Mouse (Mus musculus) liver, embryonic 14.5 days (tissue): Measurements from ENCODE around the gene Col23a1. TPM values are rescaled to one million over a fixed set of nuclear protein-coding genes. Genes with fewer than 3 reads are reported as not detected.

Experiments
- ATAC-seq: fragments of 200-750 bp; cut with Nextera tagmentation; 2 replicates; pipeline ENCODE4 v1.8.0; 2017; ENCODE audit warnings: moderate number of reproducible peaks, mild to moderate bottlenecking, moderate library complexity; ENCODE audit not compliant: insufficient read depth
- DNase-seq, 3 experiments: peaks; one replicate each; pipeline ENCODE4 v3.0.0-alpha.2; 2012 to 2013; ENCODE audit warnings: low read depth in 3 of 3, low spot score in 3 of 3
- H3K27ac ChIP-seq: fragments of 300-500 bp; sonication (generic); 2 replicates; pipeline ENCODE4 v1.5.1; 2014; ENCODE audit warnings: moderate library complexity, mild to moderate bottlenecking, control low read depth, inconsistent platforms
- H3K27me3 ChIP-seq: fragments of 300-500 bp; sonication (generic); 2 replicates; pipeline ENCODE4 v1.6.1; 2014; ENCODE audit warnings: mild to moderate bottlenecking, low read length, moderate library complexity; ENCODE audit not compliant: control insufficient read depth, insufficient read depth
- H3K36me3 ChIP-seq: fragments of 300-500 bp; sonication (generic); replicated peaks from 2 replicates; pipeline ENCODE4 v1.6.1; 2014; ENCODE audit warnings: low read depth; ENCODE audit not compliant: control insufficient read depth, insufficient read depth
- H3K4me1 ChIP-seq, 2 experiments: fragments of 200-500 bp in 1 of 2; fragments of 300-500 bp in 1 of 2; sonication (generic) in 1 of 2; replicated peaks; 2 replicates each; pipeline ENCODE4 v1.6.1; 2012 to 2014; ENCODE audit warnings: antibody characterized with exemption in 1 of 2, inconsistent platforms in 1 of 2, low read length in 1 of 2; ENCODE audit not compliant: control insufficient read depth in 2 of 2, insufficient read depth in 2 of 2
- H3K4me2 ChIP-seq: fragments of 300-500 bp; sonication (generic); 2 replicates; pipeline ENCODE4 v1.6.1; 2014; ENCODE audit warnings: low read depth, mild to moderate bottlenecking, control low read depth, moderate library complexity
- H3K4me3 ChIP-seq, 2 experiments: fragments of 200-500 bp in 1 of 2; fragments of 300-500 bp in 1 of 2; sonication (generic) in 1 of 2; 2 replicates each; pipeline ENCODE4 v1.5.1; 2012 to 2014; ENCODE audit warnings: low read depth in 2 of 2, low read length in 2 of 2, mild to moderate bottlenecking in 2 of 2, control low read depth in 1 of 2, inconsistent platforms in 1 of 2, moderate library complexity in 1 of 2; ENCODE audit not compliant: insufficient read depth in 1 of 2
- H3K9ac ChIP-seq: fragments of 300-500 bp; sonication (generic); replicated peaks from 2 replicates; pipeline ENCODE4 v1.6.1; 2014; ENCODE audit warnings: mild to moderate bottlenecking, control low read depth, moderate library complexity
- H3K9me3 ChIP-seq: fragments of 300-500 bp; sonication (generic); 2 replicates; pipeline ENCODE4 v1.6.1; 2016; ENCODE audit warnings: low read length, mixed read lengths; ENCODE audit not compliant: control insufficient read depth
- CTCF ChIP-seq: IDR thresholded peaks from 2 replicates; pipeline ENCODE4 v1.5.1; 2016; ENCODE audit warnings: antibody characterized with exemption, low read depth, control low read depth
- EP300 ChIP-seq: IDR thresholded peaks from 2 replicates; pipeline ENCODE4 v1.6.1; 2016; ENCODE audit warnings: antibody characterized with exemption, low read depth
- WGBS: fragments of 180-500 bp; shearing (Covaris S2); extraction: QIAGEN DNeasy Blood & Tissue Kit; methylation state at CpG from one replicate; pipeline ENCODE4 v1.1.7; 2014; ENCODE audit not compliant: insufficient replicate concordance; 5-methylcytosine and 5-hydroxymethylcytosine counted together
- polyA plus RNA-seq, 2 experiments: library from polyadenylated mRNA; depleted of rRNA in 1 of 2; stranded (reverse) in 1 of 2; unstranded in 1 of 2; fragments of >200 nt; fragmentation: Nextera tagmentation in 1 of 2; extraction: Ambion mirVana in 1 of 2; gene quantifications; 2 replicates each; pipeline versions ENCODE4 v1.2.1 to v1.2.3; 2012 to 2014

Gene Col23a1
- polyA plus RNA-seq, 2 experiments, result 0.11 to 0.19 TPM

DNA sequence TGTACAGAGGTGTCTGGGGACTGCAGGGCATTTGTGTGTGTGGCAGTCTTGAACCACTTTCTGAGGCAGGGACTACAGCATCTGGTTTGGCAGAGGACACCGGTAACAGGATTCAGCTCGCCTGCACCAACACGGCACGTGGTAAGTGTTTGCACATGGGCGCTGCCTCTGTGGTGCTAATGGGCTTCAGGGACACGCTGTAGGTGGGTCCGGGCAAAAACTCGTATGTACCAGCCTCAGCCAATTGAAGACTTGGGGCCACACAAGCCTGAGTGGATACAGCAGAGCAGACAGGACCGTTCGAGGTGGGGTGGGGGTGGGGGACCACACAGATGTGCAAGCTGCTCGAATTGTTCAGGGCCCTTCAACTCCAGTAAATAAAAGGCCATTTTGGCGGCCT lies 121.1 kb downstream of the Col23a1 start:
- no peak for DNase-seq
- no peak for ATAC-seq
- H3K4me2 ChIP-seq, result no peak overlapping the region
- peaks cover 34 to 38% of the 10 kb centered on the region in 2 experiments for H3K4me1 ChIP-seq
- no peaks in the 10 kb centered on the region for H3K36me3 ChIP-seq
- no peak overlapping the region for H3K9ac ChIP-seq
- no peak for TF ChIP-seq EP300
- TF ChIP-seq CTCF, result no peak
- WGBS, result 81% methylated on average over 12 of the region's 12 CpGs
- H3K9me3 ChIP-seq, result no peaks in the 10 kb centered on the region
- H3K4me3 ChIP-seq, result no peak overlapping the region
- no peak overlapping the region for H3K27ac ChIP-seq
- H3K27me3 ChIP-seq, result no peaks in the 10 kb centered on the region

DNA sequence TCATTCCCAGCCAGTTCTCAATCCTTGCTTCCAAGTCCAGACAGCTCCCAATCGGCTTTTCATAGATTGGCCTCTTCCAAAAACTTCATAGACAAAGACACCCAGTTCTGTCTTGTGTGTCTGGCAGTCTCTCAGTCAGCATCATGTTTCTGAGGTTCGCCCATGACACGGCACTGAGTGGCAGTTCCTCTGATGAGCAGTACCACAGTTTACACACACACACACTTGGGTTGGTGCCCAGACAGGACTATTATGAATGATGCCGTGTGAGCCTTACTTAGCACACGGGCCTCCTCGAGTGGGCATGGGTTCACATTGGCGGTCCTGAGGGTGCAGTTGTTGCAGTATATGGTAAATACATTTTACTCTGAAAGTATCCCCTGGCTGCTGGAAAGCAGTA lies 124.8 kb downstream of the Col23a1 start:
- Histone ChIP-seq H3K4me3 (no peak overlapping the region), H3K27ac (peak overlapping the region; percentile 67), H3K4me2 (peak overlapping the region; percentile 49), H3K9me3 (no peaks in the 10 kb centered on the region), H3K9ac (peak overlapping the region; percentile 18; the same call in 1 of the 2 replicates), H3K36me3 (no peaks in the 10 kb centered on the region), H3K4me1 (peaks cover 18 to 37% of the 10 kb centered on the region in 2 experiments), H3K27me3 (no peaks in the 10 kb centered on the region)
- no peak; the same call in 1 of the 2 replicates for ATAC-seq
- WGBS, result 79% methylated on average over 7 of the region's 7 CpGs
- DNase-seq, result no peak
- TF ChIP-seq CTCF, result no peak
- no peak for TF ChIP-seq EP300

DNA sequence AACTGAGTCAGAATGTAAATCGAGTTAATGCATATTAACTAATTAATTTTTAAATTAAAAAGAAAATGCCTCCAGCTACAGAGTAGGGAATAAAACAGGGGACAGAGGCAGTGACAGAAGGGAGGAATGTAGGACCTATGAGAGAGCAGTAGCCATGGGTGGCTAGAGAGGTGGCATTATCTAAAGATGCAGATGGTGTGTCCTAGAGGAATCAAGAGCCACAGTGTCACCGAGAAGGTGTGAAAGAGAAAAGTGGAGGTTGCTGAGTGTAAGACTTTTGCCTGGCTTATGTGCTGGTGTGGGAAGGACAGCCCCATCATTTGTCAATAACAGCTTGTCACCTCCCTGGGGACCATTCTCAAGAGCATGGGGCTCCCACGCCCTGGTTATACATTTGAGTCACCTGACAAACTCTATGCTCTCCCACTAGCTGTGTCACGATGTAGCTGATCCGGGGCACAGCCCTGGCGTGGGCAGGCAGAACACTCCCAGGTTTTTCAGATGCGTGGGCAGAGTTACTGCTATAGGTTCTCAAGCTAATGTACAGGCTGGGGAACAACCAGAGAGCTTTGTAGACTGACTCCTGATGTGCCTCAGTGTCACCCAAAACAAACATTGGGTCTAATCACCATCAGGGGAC lies 125.4 kb downstream of the Col23a1 start:
- Histone ChIP-seq H3K27me3 (no peaks in the 10 kb centered on the region), H3K9me3 (no peaks in the 10 kb centered on the region), H3K9ac (peak overlapping the region; percentile 18; the same call in 1 of the 2 replicates), H3K4me2 (peak overlapping the region; percentile 49), H3K4me3 (no peak overlapping the region), H3K27ac (peak overlapping the region; percentile 67), H3K4me1 (peaks cover 18 to 37% of the 10 kb centered on the region in 2 experiments), H3K36me3 (no peaks in the 10 kb centered on the region)
- DNase-seq (peak in 1 of 3 experiments; percentile 52), ATAC-seq (peak; percentile 90)
- TF ChIP-seq CTCF, result no peak
- 0 out of 2 replicates have a peak, but pooled peaks have one; percentile 38 for TF ChIP-seq EP300
- WGBS, result 55% methylated on average over 7 of the region's 7 CpGs

DNA sequence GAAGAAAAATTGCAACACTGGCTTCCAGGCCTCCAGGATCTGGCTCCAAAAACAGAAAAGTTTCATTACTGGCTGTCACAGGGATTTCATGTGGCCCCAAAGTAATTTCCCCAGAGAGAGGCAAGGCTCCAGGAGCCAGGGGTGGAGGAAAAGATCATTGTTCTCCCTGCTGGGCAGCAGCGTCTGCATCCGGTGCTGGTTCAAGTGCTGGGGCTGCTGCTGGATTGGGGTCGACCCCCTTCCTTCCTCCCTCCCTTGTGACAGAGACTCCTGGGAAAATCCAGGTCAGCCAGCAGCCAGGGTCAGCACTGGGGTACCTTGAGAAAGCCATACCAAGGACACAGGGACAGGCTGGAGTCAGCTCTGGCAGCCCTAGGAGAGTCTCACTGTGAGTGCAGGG lies 129.1 kb downstream of the Col23a1 start:
- no peaks in the 10 kb centered on the region for H3K27me3 ChIP-seq
- peaks cover 26 to 55% of the 10 kb centered on the region in 2 experiments for H3K4me1 ChIP-seq
- no peaks in the 10 kb centered on the region for H3K9me3 ChIP-seq
- H3K36me3 ChIP-seq, result no peaks in the 10 kb centered on the region
- no peak overlapping the region for H3K9ac ChIP-seq
- no peak overlapping the region for H3K4me2 ChIP-seq
- H3K4me3 ChIP-seq, result no peak overlapping the region
- no peak for DNase-seq
- H3K27ac ChIP-seq, result no peak overlapping the region
- ATAC-seq, result no peak
- TF ChIP-seq CTCF, result no peak
- WGBS, result 36% methylated on average over 3 of the region's 3 CpGs

DNA sequence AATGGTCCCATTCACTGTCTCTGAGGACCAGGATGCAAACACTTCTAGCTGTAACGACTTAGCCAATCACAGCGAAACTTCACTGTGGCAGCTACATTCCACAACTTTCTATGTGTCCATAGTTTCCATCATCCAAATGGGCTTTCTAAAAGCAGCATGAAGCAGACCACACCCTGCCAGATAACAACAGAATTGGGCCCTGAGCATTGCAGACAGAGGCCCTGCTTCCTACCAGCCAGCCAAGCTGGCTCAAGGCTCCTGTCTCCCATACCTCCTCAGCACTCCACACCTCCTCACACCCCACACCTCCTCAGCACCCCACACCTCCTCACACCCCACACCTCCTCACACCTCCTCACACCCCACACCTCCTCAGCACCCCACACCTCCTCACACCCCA lies 132.2 kb downstream of the Col23a1 start:
- Histone ChIP-seq H3K27me3 (no peaks in the 10 kb centered on the region), H3K9me3 (no peaks in the 10 kb centered on the region), H3K4me2 (peak overlapping the region; percentile 22; the same call in 1 of the 2 replicates), H3K27ac (no peak overlapping the region), H3K4me1 (peaks cover 10 to 33% of the 10 kb centered on the region in 2 experiments), H3K9ac (no peak overlapping the region; the same call in 1 of the 2 replicates), H3K36me3 (no peaks in the 10 kb centered on the region), H3K4me3 (no peak overlapping the region)
- no peak for TF ChIP-seq CTCF
- DNase-seq, result no peak
- WGBS, result 68% methylated on average over 2 of the region's 2 CpGs
- peak; percentile 38; the same call in 1 of the 2 replicates for ATAC-seq
